Mouse (Mus musculus) embryo, embryonic 10 days (tissue): ENCODE data around the gene Manba.
A peak's percentile ranks its signal among the peaks of the same experiment; 100 is the strongest.

Experiments used
- DNase-seq: peaks from one replicate; pipeline ENCODE4 v3.0.0-alpha.2; 2015; ENCODE audit warnings: low spot score

The Manba gene

DNA sequence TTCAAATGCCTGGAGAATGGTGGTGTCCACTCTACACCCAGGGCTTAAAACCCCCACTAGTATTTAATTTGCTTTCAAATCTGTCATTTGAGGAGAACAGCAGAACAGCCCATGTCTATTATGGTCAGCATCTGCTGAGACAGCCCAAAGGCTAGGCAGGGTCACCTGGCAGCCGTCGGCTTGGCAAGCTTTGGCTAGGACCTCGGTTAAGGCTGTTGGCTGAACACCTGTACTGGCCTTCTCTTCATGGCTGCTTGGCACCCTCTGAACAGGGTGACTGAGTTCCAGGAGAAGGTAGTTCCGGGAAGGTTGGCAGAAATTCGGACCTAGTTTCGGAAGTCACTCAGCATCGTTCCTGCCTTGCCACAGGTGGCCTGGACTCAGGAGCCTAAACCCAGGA is 96.8 kb downstream of the Manba start:
- DNase-seq = no peak

DNA sequence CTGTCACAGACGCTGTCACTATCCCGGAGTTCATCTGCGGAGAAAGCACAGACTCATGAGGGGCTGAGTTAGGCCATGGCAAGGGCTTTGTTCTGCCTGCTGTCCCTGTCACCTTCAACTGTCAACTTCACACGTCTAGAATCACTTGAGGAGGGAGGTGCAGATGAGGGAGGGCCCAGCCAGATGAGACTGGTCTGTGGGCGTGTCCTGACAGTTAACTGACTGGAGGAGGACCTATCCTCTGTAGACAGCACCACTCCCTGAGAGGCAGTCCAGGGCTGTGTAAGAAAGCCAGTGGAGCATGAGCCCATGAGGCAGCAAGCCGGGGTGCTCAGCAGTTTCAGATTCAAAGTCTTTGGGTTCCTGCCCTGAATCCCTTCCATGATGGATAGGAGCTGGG is 100.1 kb downstream of the Manba start:
- DNase-seq = peak; percentile 30

DNA sequence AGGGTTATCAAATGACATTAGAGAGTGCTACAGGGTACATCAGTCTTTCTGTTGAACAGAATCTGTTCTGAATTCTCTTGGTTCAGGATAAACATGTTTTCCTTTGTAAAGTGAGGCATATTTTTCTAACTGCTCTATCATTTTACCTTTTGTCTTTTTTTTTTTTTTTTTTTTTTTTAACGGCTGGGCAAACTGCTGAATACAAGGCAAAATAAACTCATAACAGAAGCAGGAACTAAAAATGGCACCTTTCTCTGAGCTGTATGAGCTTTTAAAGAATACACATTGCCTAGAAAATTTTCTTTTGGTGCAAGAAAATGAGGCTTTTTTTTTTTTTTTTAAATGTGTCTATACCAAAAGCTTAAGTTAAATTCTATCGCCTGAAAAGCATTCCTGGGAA is 100.6 kb downstream of the Manba start:
- DNase-seq = no peak

DNA sequence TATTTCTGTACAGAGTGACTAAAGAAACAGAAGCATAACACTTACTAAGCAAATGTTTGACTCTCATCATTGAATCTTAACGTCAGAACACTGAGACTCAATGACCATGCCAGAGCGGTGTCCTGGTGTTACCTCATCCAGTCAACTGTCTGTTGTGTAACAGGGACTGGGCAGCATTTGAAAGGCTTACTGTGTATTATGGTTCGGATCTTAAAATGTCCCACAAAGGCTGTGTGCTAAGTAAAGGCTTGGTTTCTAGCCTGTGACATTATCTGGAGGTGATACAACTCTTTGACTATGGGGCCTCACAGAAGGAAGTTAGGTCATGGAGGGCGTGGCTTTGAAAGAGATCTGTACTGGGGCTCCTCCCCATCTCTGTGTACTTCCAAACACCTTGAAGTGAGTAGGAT is 101.1 kb downstream of the Manba start:
- DNase-seq = no peak

DNA sequence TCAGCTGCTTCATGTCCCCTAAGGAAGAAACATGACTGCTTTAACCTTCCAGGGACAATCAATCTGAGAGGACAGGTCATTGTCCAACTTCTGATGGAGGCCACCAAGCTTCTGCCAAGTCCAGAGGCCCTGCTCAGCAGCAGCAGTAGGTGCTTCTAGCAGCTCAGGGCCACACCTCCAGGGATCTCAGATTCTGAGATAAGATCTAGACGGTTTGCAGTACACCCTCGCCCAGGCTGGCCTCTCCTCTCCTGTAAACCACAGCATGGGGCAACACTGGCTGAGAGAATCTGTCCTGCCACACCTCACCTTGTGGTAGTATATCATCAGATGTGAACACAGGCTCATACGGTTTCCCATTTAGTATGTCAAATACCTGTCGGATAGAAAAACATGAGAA is 105.1 kb downstream of the Manba start:
- DNase-seq = no peak

DNA sequence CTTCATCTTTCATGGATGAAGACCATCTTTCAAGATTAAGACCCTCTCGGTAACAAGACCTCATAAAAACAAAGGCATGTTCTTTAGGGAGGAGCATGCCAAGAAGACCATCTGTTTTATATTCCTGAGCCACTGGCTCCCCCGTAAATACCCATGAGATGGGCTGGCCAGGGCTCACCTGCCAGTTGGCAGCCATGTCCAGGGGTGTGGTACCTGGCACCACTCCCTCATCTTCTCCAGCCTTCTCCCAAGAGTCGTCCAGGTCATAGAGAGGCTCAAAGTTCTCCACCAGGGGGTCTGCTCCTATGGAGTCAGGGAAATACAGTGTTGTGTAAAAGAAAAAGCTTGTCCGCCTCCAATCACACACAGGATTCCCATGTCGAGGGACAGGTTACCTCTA is 106.0 kb downstream of the Manba start:
- DNase-seq = no peak

DNA sequence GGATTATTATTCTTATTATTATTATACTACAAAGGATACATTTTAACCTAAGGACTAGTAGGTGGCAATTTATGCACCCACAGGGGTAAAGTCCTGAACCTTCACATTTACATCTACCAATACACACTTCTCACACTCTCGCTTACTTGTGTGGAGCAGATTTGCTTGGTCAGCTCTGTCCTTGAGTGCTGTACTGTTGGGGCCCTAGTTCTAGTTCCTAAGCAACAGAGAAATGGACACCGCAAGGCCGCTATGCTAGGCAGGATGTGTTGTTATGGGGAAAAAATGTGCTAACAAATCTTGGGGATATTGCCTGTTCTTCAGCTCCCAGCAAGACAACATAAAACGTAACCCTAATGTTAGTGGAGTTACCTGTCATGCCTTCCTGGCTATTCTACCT is 106.6 kb downstream of the Manba start:
- no peak for DNase-seq

DNA sequence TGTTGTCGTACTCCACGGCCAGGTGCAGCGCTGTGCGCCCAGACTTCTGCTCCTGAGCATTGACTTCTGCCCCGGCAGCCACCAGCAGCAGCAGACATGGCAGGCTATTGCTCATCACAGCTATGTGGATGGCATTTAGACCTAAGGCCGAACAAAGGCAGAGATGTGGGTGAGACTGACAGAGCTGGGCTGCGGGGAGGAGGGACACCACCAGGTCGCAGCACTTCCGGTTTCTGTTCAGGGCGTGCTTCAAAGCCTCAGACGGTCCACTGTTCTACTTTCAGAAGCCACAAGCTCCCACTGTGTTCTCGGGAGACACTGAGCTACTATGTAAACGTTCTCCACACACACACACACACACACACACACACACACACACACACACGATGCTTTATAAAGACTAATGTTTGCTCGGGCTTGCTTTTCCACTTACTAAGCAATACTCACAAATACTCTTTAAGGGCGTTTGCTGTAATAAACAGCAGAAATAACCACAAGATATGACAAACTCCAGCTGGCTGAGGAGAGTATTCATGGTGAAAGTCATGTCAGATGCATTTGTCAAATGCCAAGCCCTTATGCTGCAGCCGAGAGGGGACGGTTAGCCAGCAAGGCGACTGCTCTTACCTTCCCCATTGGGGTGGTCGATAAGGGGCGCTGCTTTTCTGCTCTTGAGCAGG is 109.0 kb downstream of the Manba start:
- DNase-seq = no peak

DNA sequence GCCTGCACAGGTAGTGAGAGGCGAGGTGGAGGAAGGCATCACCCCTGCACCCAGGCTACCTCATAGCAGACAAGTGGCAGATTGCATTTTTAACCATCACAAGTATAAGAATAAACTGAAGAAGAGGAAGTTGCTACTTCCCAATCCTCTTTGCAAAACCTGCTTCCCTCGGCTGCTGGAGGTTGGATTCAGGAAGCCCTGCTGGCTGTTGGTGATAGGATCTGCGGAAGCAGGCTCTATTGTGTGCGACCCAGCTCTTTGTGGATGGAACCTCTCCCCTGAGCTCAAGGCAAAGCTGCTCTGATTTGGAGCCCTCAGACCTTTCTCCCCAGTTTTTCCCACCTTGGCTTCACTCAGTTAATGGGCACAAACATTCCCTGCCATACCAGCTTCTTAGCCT is 111.6 kb downstream of the Manba start:
- no peak for DNase-seq

DNA sequence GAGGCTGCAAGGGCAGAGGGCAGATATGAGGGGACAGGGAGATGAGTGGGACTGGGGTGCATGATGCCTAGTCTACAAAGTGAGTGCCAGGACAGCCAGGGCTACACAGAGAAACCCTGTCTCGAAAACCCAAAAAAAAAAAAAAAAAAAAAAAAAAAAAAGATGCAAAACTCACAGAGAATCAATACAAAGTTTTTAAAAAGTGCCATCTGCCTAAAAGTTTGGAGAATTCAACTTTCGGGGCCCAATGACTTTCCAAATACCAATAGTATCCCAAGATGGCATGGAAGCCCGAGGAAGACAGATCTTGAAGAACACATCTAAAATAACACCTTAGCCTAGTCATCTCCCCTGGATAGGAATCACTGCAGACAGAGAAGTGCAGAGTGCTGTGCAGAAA is 112.9 kb downstream of the Manba start:
- no peak for DNase-seq

DNA sequence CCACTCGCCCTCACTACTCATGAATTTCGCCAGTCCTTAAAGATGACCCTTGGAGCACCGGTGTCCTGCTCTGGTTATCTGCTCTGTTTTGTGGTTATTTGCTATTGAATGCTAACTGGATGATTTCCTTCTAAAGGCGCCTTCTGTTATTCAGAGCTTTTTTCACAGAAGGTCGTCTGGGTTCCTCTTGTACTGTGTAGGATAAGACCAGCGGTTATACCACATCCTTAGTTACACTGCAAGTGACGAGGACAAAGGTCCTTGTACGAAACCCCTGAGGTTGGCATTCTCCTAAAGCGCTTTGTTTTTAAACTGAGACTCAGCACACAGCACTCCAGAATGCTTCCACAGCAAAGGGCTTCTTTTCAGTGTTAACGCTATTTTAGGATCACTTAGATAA is 117.3 kb downstream of the Manba start:
- DNase-seq = no peak

DNA sequence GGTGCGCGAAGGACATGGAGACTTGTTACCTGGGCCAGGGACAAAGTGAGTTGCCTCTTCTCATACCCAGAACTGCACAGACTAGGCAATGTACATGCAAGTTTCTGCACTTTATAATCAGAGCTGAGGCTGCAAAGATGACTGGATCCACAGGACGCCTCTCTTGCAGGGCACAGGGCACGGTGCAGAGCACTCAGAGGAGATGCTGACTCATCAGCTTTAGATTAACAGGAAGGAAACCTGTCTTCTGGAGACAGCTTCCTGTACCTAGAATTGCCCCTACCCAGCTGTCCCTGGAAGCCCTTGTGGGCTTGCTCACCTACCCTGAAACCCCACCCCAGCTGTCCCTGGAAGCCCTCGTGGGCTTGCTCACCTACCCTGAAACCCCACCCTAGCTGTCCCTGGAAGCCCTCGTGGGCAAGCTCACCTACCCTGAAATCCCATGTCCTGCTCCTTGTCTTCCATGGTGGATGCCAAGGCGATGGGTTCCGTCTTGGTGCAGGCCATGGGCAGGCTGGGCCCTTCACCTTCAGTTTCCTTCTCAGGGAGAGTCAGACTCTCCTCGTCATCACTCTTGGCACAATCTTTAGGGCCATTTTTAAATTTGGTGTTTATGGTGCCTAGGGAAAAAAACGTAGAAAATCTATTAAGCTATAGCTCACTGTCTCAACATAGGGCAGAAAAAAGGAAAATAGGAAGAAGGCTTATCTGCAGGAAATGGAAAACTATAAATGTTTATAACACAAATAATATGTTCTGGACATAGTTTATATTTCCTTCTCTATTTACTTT is 119.4 kb downstream of the Manba start:
- no peak for DNase-seq

DNA sequence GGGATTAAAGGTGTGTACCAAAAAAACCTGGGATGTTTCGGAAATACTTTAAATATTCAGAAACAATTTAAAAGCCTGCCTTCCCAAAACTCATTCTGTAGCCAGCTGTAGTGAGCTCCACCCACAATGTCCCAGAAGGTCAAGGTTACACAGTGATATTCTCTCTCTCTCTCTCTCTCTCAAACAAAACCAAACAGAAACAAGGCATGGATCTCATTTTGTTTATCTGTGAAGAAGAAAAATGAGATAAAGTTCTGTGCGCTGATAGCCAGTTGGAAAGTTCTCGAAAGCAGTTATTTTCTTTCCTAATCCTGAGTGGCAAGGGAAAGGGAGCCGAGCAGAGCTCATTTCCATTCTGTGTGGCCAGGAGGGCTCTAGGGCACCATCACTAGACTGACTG is 120.1 kb downstream of the Manba start:
- DNase-seq = no peak

DNA sequence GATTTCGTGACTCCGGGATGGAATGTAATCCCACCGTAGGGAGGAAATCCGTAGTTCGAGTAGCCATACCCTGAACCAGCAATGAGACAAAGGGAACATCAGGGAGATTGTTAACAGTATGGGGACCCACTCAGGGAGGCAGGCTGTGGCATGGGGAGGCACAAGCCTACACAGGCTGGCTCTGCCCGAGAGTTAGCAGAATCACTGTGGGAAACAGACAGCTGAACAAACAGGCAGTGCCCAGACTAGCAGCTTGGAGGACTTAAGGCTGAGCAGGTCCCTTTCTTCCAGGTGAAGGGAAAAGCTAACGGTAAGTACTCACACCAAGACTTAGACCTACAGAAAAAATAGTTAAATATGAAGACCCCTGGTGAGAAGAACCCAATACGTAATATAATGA is 121.2 kb downstream of the Manba start:
- DNase-seq = no peak

DNA sequence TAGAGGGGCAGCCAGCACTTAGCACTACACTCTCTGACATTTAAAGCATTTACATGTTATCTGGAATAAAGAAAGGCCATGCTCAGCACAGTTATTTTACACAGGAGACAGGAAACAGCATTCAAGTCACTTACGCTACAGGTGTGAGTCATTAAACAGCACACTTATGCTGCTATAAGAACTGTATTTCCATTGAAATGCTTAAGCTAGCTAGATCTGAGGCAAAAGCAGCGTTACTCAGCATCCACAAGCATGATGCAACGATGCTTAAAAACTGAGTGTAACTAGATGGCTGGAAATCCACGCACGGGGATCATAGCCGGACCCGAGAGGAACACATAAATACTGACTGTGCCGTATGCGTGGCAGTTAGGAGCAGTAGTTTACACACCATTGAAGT is 121.6 kb downstream of the Manba start:
- no peak for DNase-seq

DNA sequence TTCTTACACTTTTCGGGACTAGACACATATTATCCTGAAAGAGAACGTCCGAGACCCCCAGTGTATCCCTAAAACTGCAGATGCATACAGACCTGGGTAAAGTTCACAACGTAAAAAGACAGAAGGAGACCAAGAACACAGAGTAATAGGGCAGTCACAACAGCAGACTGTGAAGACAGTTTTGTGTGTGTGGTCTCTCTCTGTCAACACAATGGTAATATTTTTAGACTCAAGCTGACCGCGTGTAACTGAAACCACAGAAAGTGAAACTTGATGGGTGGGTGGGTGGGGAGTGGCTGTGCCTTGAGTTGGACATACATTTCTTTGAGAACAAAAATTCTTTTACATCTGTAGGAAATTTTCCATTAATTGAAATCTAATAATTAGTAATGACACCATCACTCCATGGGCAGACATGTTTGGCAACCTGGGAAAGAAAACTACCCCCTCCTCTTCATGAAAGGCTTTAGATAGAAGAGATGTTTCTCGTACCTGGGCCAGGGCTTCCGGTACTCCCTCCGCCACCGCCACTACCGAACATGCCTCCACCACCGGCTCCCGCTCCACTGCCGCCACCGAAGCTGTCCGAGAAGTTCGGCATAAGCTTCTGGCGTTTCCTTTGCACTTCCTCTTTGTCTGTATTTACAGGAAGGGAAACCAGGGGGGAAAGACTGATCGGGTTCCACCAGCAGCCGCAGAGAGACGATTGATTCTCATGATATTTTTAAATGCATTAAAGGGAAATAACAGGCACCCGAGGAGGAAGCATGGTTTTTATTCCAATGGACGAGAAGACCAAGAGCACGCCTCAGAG is 122.5 kb downstream of the Manba start:
- no peak for DNase-seq

DNA sequence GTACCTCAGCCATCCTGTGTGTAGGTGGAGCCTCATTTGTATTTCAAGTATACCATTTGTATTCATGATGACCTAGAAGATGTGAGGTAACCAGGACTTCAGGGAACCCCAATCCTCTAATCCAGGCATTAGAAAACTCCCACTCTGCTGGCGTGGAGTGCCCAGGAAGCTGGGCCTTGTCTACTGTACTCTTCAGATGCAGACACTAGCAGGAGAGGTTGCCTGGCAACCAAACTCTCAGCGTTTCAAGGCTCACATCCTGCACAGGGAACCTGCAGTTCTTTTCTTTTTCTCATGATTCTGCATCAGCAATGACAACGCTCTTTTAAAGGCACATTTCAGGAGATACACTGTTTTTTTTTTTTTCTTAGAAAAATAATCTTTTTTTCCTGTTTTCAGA is 124.8 kb downstream of the Manba start:
- DNase-seq = no peak

DNA sequence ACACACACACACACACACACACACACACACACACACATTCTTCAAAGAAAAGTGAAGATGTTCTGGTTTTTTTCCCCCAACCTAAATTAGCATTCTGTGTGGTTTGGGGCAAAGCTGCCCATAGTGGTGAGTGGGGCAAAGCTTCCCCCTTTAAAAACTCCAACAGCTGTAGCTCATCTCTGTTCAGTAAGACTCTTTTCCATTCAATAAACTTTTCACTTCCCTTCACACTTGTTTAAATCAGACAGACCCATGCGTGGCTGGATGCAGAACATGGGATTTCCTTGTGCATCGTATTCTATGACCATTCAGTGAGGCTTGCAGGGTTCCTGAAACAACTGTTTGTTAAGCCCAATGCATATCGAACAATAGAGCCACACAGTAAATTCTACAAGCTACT is 129.0 kb downstream of the Manba start:
- no peak for DNase-seq

DNA sequence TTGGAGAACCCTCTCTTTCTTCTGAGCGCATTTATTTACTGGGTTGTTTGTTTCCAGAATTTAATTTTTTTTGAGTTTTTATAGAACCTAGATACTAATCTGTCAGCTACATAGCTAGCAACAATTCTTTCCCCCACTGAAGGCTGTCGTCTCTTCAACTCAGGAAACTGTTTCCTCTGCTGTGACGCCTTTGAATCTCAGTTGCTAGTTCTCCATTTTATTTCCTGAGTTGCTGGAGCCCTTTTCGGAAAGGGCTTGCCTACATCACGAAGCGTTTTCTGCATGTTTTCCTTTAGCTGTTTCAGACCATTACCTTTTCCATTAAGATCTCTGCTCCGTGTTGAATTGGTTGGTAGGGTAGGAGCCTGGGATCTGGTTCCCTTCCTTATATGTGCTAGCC is 131.3 kb downstream of the Manba start:
- no peak for DNase-seq
